Mouse (Mus musculus) forelimb bud, embryonic 11.5 days (tissue): ENCODE results near the gene Tmem44.
"Not testable (repeated sequence)": the region's sequence is repeated elsewhere in the genome, so short reads cannot be mapped to it uniquely, and the experiment has no call there.

ENCODE experiments used
- DNase-seq: peaks from one replicate; pipeline ENCODE4 v3.0.0-alpha.2; 2012; ENCODE audit warnings: low read depth, low spot score

Gene Tmem44

DNA sequence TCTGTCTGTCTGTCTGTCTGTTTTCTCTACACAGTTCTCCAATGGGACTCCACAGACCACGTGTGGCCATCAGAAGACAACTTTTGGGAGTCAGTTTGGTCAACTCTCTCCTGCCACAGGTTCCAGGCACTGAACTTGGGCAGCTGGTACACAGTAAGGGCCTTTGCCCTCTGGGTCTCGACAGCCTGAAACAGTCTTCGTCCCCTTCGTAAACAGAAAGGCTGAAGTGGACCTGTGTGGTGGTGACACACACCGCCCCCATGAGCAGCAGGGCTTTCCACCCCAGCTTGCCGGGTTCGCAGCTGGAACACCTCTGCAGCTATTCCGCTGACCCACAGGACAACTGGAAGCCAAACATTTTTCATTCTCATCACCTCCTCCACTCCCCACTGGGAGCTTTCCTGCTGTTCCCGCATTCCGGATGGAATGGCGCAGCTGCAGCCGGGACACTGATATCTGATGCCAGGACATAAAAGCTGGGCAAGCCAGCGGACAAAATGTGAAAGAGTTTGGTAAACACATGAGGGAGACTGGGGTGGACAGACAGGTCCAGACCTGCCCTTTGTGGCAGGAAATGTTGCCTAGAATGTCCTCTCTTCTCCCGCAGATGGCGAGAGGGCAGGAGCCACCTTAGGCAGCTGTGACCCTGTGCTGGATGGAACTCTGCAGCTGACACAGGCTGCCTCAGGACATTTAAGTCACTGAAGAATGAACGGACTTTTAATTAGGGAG is 51.4 kb downstream of the Tmem44 start:
- peak; percentile 61 for DNase-seq

DNA sequence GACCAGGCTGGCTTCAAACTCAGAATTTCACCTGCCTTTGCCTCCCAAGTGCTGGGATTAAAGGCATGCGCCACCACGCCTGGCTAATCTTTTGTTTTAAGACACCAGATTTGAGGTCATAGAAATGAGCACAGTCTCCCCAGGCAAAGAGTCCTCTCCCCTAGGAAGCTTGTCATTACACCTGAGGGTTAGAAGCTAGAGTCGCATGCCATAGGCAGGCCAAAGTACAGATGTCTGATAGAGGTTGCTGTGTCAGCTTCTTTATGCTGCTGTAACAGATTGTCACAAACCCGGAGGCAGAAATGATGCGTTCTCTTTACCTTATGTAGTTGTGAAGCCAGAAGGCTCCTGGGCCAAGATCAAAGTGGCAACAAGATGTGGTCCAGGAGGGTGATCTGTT is 53.3 kb downstream of the Tmem44 start:
- no peak for DNase-seq

DNA sequence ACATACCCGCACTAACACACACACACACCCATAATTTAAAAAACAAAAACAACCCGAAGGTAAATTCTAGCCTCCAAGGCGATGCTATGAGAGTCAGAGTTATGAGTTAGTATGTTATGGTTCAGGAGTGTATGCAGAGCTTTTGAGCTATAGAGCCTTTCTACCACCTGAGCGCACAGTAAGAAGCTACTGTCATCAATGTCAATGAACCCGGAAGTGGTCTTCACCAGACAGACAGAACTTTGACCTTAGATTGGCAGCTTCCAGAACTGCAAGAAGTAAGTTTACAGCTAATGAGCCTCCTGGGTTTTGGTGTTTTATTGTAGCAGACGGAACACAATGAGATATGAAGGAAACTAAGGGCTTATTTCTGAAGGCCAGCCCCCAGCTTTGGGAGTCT is 55.8 kb downstream of the Tmem44 start:
- no peak for DNase-seq

DNA sequence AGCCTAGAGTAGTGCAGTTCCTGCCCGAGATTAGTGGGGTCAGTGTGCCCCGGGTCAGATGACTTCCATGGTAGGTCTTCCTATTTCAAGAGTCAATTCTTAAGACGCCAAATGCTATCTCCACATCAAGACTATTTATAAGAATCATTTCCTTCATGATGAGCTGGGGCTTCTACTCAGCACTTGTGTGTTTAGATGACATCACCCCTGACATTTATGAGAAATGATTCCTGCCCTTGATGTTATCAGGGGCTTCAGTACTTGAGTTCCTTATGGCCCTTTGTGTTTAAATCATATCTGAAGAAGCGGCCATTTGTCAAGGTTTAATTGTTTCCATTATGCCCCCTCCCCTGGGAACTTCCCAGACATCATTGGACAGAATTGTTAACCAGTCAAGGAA is 58.9 kb downstream of the Tmem44 start:
- no peak for DNase-seq

DNA sequence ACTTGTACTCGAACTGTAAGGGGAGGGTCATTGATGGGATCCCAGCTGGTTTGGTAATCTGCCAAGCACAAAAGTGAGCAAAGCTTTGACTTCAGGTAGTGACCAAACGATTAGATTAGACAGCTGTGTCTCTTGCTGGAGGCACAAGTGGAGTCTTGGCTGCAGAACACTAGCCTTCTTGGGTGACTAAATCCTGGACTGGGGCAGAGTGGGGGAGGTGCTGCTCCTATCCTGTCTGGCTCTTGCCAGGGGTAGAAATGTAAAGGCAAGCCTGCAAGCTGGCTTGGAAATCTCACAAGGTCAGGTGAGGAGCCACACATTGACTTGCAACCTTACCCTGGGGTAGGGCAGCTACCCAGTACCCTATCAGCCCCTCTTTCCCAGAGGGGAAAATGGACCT is 59.9 kb downstream of the Tmem44 start:
- no peak for DNase-seq

DNA sequence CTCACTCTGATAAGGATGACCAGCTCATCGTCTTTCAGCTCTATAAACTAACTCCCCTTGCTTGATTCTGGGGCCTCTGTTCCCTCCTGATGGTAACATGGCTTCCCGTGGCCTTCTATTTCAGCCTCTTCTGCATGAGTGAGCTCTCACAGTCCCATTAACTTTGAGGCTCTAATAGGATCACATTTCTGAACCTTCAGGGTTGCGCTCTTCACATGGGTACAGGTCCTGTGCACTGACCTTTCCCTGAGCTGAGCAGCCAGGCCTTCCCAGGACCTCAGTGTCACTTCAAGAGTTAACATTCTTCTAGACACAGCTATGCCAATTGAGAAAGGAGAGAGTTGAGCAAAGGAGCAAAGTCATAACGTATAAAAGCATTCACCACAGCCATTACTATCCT is 60.3 kb downstream of the Tmem44 start:
- DNase-seq, result no peak

DNA sequence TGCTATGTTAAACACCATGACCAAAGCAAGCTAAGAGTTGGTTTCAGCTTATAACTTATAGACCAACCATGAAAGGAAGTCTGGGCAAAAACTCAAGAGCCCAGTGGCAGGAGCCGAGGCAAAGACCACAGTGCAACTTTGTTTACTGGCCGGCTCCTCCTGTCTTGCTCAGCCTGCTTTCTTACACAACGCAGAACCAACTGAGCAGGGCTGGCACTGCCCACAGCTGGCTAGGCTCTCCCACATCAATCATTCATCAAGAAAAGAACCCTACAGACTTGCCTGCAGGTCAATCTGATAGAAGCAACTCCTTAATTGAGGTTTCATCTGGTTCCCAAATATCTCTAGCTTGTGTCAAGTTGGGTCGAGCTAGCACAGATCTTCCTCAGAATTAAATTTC is 61.0 kb downstream of the Tmem44 start:
- no peak for DNase-seq

DNA sequence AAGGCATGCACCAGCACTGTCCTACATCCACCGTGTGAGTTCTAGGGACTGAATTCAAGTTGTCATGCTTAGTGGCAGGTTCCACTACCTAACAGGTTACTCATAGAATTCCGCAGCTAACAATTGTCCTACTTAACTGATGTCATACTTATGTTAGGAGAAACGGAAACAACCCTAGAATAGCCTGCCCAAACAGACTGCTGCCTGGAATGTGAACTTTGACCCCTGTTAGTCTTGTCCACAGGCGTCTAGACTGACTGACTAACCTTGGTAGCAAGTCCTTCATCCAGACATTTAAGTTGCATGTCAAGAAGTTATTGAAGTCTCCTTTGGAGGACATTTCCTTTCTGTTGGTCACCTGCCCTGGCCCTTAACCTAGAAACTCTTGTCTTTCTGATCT is 64.1 kb downstream of the Tmem44 start:
- no peak for DNase-seq

DNA sequence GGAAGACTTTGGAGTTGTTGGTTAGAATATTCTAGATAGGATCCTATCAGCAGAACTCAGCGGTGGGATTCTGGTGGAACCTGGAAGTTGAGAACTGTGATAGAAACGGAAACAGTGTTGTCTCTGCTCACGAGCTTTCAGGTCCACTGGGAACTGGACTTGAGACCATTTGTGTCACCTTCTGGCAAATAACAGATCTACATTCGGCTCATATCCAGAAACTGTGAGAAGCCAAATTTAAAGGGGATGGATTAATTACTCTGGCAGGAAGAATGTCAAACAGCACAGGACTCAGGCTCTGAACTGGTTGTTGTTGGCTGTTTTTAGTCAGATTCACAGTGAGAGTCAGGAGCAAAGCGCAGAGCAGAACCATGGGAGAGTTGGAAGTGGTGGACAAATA is 72.9 kb downstream of the Tmem44 start:
- DNase-seq, result no peak

DNA sequence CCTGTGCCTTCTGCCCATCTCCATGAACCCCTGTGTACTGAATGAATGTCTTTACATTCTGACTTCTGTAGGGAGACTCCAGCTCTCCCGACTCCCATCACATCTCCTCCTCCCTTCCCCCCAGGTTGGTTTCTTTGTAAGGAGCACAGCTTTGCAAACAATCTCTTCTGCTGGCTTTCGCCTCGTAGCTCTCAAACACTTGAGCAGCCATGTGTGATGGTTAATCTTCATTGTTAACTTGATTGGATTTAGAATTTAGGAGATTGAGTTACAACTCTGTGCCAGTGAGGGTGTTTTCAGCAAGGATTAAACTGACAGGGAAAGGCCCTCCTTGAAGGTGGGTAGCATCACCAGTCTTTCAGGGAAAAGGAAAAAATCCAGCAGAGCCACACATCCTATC is 73.6 kb downstream of the Tmem44 start:
- DNase-seq, result no peak

DNA sequence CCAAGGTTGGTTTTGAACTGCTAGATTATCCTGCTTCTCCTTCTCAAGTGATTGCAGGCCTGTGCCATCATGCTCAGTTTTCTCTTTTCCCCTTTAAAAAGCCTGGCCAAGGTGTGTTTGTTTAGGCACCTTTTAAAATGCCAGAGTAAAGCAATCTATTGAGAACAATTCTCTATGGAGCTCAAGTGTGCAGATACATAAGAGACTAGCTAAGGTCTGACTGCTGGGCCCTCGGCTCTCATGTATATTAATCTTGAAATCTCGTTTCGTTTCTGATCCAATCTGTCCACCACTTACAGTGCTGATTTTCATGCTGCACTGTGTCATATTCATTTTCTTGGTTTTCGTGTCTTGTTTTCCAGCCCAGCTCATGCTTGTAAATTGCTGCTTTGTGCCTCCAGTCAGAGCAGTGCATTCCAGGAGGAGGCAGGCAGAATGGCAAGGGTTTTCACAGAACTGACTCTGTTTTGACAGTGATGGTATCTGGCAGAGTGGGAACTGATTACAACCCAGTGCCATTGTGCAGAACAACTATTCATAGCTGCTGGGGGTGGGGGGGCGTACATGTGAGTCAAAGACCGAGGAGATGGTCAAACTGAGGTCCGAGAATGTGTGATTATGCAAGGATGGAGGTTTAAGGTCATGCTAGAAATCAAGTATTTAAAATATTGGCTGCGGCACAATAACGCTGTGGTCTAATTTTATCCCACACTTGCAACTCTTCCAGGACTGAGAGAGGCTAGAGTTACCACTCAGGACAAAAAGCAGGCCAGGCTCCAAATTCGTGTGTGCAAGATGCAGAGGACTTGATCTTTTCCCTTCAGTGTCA is 74.8 kb downstream of the Tmem44 start:
- no peak for DNase-seq

DNA sequence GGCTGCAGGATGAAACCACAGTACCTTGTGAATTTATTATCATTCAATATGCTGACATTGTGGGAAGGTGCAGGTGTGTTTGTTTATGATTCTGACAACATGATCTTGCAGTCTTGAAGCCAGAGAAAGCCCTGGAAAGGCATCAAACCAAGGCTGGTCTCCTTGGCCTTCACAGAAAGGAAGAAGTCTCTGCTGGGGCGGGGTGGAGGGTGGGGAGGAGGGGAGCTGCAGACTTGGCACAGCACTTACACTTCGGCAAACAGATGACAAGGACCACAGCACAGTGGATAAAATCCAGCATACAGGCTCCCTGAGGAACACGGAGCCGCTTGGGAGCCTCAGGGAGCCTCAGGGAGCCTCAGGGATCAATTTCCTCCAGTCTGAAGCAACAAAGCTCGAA is 78.2 kb downstream of the Tmem44 start:
- no peak for DNase-seq

DNA sequence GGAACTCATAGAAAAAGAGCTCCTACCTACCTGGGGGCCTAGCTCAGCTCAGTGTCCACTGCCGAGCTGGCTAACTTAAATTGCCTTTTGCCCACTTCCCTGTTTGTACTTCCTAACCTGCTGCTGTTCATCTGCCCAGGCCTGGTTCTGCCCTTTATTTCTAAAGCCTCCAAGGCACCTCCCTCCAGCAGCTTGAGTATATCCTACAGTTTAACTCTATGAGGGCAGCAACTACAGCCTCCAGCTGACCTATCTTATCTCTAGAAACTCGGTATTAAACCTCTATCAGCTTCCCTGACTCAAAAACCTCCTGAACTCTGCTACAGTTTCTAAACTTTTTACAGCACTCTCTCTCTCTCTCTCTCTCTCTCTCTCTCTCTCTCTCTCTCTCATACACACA is 78.7 kb downstream of the Tmem44 start:
- DNase-seq, result no peak

DNA sequence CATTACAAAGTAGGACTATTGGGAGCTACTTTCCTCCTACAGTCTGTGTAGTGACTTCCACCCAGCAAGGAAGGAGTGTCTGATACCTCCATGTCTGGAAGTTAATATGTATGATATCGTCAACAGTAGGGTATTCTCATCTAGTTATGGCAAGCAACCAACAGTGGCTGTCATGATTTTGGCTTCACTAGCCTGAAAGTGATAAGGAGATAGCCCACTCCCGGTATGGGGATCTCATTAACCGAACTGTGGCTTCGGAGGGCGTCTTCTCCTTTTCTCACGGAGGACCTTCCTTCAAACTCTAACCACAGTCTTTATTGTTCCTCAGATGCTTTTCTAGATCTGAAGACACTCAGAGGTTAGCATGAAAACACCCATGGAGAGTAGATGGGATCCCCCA is 81.7 kb downstream of the Tmem44 start:
- DNase-seq, result no peak

DNA sequence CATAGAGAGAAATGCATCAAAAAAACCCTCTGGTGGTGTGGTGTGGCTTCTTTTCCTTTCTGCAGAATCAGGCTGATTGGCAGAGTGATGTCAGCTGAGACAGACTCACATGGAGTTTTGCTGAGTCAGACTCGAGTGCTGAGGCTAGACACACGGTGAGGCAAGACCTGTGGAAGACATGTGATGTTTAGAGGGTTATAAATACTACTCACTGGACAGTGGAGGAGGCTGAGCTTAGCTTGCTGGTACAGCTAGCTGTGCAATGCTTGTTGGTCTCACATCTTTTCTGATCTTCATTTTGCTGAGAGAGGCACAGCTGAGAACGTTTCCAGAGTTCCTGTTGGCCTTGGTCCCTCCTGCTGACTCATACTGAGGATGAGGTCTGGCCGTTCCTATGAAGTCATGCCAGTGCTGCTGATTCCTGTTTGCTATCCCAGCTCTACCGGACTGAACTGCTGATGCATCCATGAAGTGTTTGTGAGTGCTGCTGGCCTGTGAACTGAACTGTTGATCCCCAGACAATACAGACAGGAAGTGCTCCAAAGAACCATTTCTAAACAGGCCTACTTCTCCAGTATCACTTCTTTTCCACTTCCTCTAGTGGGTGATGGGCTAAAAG is 84.9 kb downstream of the Tmem44 start:
- DNase-seq, result no peak

DNA sequence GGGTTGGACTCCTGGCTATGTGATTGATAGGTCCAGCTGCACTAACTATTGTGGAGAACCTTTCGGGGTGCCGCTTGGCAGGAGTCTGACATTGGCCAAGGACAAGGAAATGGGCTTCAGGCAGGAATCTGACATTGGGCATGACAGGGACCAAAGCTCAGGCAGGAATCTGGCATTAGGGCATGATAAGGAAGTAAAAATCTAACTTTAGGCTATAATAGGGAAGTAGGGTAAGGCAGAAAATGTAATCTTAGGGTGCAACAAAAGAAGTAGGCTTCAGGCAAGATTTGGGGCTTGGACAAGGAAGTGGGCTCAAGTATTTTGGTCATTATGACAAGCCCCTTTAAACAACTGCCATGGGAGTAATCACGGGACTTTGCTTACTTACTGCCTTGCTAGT is 85.9 kb downstream of the Tmem44 start:
- DNase-seq, result not testable (repeated sequence)
